Mouse (Mus musculus) brain, adult 2 months (tissue): Measurements from ENCODE around the gene Prc1.

Experiments
- DNase-seq: peaks from one replicate; pipeline ENCODE4 v3.0.0; 2011; ENCODE audit warnings: low read depth, low spot score

Gene Prc1

DNA sequence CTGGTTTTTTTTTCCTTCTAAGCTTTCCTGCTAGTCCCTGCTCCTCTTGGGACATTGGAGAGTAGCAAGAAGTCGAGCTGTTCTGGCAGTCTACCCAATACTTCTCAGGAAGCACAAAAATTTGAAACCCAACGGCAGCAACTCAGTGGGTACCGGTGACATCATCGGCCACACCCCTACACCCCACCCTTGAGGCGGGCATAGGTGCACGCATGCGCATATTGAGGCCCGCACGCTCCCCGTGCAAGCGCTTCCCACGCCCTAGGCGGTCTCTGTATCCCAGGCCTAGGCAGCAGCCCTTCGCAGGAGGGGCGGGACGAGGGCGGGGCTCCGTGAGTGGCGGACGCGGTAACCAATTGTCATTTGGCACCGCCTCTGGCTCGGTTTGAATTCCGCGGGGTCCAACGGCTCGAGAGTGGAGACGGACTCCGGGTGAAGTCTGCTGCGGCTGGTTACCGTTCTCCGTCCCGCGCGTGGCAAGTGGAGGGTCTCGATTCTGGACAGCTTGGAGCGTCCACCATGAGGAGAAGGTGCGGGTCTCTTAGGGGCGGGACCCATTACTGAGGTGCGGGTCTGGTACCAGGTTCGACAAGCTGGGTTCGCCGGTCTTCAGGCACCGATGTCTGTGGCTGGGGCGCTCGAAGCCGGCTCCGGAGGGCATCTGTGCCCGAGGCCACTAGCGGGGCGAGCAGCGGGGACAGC, at the start of gene Prc1:
Gene Prc1, plus strand, starts transcription at position 389 of the 702 bp plus-strand sequence.
- DNase-seq, result peak; percentile 99

DNA sequence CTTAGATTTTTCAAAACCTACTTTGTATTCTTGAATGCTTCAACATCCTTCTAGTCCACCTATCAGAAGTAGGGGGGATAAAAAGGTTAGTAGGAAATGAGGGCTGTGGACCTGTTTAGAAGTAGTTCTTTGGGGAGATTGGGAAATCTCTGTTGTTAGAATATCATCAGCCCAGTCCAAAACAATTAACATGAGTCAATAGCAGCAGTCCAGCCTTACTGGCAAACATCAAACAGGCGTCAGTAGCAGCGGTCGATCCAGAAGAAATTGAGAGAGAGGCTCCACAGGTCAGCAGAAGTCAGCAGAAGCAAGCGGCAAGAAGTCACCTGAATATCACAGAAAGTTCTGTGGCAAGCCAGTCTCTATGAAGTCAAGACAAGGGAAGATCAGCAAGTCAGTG, 49.4 kb upstream of the Prc1 start:
- DNase-seq, result no peak

- peak; percentile 99 for DNase-seq
Observed at GRCm38 (mm10) chr7:80246148-80246721, 48.0 kb upstream of the Prc1 start, which contains the start of gene Ttll13. Ttll13 (plus strand) TSS chr7:80246376.

- DNase-seq, result no peak
Observed at GRCm38 (mm10) chr7:80246859-80247258, 47.4 kb upstream of the Prc1 start.

GRCm38 (mm10) chr7:80252437-80252836, 41.8 kb upstream of the Prc1 start:
- no peak for DNase-seq

- DNase-seq, result no peak
Observed at GRCm38 (mm10) chr7:80252886-80253285, 41.4 kb upstream of the Prc1 start.

- DNase-seq, result no peak
Observed at GRCm38 (mm10) chr7:80255981-80256380, 38.3 kb upstream of the Prc1 start.

DNA sequence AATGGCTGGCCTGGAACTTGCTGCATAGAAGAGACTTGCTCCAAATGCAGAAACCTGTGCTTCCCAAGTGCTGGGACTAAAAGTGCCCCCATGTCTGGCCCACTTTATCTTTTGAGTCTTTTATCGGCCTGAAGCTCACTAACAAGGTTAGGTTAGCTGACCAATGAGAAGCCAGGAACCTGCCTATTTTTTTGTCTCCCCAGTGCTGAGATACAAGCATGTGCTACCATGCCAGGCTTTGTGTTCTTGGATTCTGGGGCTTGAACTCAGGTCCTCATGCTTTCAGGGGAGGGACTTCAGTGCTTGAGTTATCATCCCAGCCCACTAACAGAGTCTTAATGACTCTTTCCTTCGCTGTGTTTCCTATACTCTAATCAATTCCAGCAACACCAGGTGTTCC, 36.5 kb upstream of the Prc1 start:
- no peak for DNase-seq

DNA sequence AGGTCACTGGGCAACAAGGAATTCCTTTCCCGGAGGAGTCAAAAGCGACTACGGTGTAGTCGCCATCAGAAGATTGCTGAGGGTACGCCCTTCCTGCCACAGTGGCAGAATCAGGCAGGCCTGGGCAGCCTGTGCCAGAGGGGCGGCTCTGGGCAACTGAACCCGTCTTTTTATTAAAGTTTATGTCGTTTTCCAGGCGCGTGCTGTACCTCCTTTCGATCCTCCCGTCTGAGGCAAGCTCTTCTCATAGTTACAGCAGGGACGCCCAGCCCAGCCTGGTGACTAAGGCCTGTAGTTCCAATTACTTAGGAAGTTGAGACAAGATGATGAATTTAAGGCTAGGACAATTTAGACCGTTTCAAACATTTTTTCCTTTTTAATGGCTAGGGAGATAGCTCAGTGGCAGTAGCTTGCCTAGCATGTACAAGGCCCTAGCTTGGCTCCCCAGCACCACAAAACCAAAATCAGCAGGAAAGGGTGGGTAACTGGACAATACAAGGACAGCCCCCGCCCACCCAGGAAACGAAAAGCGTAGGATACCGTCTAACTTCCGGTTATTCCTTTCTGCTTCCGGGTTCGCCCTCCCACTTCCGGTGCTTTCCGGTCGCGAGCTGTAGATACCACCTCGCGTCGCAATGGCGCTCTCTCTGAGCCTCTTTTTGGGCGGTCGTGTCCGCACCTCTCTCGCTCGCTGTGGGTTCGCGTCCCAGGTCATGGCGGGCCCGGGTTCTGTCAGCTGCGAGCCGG, 33.5 kb upstream of the Prc1 start, which contains the start of gene Ngrn:
Gene Ngrn, plus strand, starts transcription at position 591 of the 747 bp plus-strand sequence.
- DNase-seq, result peak; percentile 95

GRCm38 (mm10) chr7:80261372-80261990, 32.8 kb upstream of the Prc1 start:
- peak; percentile 68 for DNase-seq

GRCm38 (mm10) chr7:80264606-80265005, 29.6 kb upstream of the Prc1 start:
- DNase-seq, result no peak

GRCm38 (mm10) chr7:80267764-80268163, 26.5 kb upstream of the Prc1 start:
- no peak for DNase-seq

DNA sequence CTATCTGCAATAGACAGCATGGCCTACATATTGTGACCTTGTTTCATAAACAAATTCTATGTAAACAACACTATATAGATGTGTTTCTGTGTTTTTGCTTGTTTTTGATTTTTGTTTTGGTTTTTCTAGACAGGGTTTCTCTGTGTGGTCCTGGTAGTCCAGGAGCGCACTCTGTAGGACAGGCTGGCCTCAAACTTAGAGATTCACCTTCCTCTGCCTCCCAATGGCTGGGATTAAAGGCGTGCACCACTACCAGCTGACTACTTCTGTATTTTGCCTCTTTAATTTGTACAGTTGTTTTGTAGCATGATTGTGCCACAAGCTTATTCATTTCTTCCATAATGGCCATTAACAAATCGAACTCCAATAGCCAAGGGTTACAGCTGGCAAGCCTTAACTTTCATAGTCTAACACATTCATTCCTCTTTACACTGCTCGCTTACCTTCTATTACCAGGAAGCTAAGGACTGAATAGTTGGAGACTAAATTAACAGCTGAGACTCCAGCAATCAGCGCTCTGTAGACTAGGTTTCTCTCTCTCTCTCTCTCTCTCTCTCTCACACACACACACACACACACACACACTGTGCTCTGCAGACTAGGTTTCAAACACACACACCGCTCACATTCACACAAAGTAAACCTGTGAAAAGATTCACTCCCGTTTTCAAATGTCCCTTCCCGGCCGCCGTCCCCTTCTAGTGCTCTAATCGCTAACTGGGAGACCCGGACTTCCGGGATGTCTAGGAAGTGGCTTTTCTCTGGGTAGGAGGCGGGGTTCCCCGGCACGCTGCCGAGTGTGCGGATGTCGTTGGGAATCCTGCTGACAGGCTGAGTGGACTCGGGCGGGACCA, 25.1 kb upstream of the Prc1 start, which contains the start of gene Vps33b:
Gene Vps33b, plus strand, starts transcription at position 753 of the 854 bp plus-strand sequence.
- DNase-seq, result peak; percentile 97

- DNase-seq, result peak; percentile 59
Observed at GRCm38 (mm10) chr7:80269751-80270255, 24.4 kb upstream of the Prc1 start.

GRCm38 (mm10) chr7:80273456-80273855, 20.8 kb upstream of the Prc1 start:
- no peak for DNase-seq

- no peak for DNase-seq
Observed at GRCm38 (mm10) chr7:80276374-80276773, 17.9 kb upstream of the Prc1 start.

DNA sequence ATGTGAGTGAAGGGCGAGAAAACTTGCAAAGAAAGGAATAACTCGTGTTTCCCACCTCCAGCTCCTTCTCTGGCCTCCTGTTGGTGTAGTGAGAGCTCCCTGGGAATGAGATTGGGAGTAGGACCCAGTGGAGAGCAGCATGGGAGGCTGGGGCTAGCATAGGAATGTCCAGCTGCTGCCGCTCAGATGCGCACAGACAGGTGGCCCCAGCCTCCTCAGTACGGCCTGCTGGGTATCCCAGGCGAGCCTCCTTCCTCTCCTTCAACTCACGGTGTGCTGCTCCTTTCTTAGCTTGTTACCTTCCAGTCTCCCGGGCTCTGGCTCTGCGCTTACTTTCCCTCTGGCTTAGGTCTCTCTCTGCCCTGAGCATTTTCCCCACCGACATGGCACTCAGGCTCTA, 14.2 kb upstream of the Prc1 start:
- no peak for DNase-seq

DNA sequence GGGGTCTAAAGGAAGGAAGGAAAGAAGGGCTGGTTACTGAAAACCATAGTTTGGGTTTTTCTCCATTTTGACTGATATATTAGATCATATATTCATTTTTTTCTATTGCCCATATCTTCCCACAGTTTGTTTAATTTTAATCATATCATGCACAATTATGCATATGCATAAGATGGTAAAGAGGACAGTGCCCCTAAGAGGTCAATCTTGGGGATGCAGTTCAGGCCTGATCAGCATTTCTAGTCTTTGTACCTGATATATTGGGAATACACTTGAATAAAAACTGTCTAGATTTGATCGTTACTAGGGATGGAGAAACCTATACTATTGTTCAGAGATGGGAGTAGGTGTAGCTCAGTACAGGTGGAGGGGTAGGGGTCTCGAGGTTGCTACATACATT, 13.3 kb upstream of the Prc1 start:
- no peak for DNase-seq

DNA sequence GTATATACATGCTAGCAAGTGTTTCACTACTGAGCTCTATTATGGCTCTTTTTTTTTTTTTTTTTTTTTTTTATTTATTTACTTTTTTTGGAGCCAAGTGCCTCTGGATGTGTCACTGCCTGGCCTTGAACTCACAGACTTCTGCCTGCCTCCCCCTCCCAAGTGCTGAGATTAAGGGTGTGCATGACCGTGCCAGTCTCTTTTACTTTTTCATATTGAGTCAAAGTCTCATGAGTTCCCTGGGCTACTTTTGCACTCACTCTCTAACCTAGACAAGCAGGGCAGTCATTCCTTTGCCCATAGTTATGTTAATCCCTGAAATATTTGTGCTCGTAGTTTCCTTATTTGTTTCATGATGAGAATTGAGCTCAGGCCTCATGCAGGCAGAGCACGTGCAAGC, 12.6 kb upstream of the Prc1 start:
- no peak for DNase-seq

DNA sequence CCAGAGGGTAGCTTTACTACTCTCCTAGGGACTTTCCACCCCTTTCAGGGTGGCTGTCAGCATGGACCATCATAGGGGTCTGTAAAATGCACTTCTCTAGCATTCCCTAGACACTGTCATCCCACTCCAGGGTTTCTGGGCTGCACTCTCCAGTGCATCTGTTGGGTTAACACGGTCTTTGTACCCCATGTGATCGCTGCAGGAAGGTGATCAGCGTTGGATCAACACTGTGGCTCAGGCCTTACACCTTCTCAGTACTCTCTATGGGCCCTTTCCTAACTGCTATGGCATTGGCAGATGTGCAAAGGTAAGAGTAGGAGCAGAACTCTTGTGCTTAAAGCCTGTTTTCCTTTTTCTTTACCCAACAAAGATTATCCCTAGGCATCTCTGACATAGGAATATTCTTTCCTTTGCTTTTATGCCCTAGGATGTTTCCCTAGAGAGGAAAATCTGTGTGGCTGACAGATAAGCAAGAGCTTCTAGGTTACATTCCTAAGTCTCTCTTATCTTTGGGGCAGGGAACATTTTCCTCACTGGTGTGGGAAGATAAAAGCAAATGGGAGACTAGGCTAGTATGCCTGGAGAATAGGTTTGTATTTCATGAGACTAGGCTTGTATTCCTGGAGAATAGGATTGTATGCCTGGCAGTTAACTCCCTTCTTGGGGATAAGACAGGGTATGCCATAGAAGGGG, 10.9 kb upstream of the Prc1 start:
- no peak for DNase-seq
